Mouse (Mus musculus): Measurements from ENCODE around the gene Kcnk15.

GRCm38 (mm10) chr2:163871906-163872305 lies 18.5 kb downstream of the Kcnk15 start:
- no peak for TF ChIP-seq CTCF (IDR thresholded peaks at IDR 0.05; ENCODE audit: borderline replicate concordance, control insufficient read depth, extremely low read depth, insufficient read depth, low read length, poor library complexity)
- no peak for TF ChIP-seq POLR2A (IDR thresholded peaks at IDR 0.05; ENCODE audit: control insufficient read depth, extremely low read depth, insufficient read depth, low read length, poor library complexity)

Measured in thymus, adult 2 months (tissue).